Mouse (Mus musculus): ENCODE results near the gene Kpna6. TPM values are rescaled to one million over a fixed set of nuclear protein-coding genes. Genes with fewer than 3 reads are reported as not detected.
A peak's percentile ranks its signal among the peaks of the same experiment; 100 is the strongest.

Kpna6 gene
- polyA plus RNA-seq, 1 experiment from 2014 or later: 14.7 TPM

DNA sequence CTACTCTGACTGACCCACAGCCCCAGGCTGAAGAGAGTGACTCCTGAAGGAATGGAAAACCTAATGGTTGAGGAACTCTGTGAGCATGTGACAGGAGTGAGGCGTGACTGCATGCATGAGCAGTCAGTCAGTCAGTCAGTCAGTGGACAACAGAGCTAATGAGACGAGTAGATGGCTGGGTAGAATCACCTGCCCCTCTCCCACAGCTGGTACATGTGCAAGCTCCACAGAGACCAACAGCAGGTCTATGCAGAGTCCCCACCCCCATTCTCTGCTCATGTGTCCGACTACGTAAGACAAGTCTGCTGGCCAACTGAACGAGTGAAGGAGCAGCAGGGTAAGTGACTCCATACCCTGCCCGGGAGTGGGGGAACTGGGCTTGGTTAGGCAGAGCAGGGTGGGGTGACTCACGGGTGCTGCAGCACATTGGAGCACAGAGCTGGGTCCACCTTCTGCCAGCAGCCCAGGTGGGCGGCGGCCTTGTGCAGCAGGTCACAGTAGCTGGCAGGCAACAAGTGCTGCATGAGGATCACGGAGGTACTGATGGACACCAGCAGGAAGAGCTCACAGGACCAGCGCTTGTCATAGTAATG is 11.4 kb upstream of the Kpna6 start:
- H3K4me1 ChIP-seq: no peaks in the 10 kb centered on the region
- no peaks in the 10 kb centered on the region for H3K27me3 ChIP-seq (ENCODE audit: low read depth, poor library complexity, severe bottlenecking)
- no peak overlapping the region for H3K27ac ChIP-seq (replicated peaks)
- peaks cover 94% of the 10 kb centered on the region for H3K36me3 ChIP-seq
- DNase-seq (ENCODE audit: low spot score): no peak
- no peaks in the 10 kb centered on the region for H3K9me3 ChIP-seq (replicated peaks)
- H3K4me3 ChIP-seq: no peak overlapping the region; the same call in 1 of the 2 replicates
- 93% methylated on average over 11 of the region's 11 CpGs for WGBS

- Histone ChIP-seq H3K27me3 (ENCODE audit: low read depth, poor library complexity, severe bottlenecking) (no peaks in the 10 kb centered on the region), H3K4me3 (no peak overlapping the region), H3K9me3 (replicated peaks) (no peaks in the 10 kb centered on the region), H3K4me1 (no peaks in the 10 kb centered on the region), H3K36me3 (peaks cover 96% of the 10 kb centered on the region), H3K27ac (replicated peaks) (no peak overlapping the region)
- DNase-seq (ENCODE audit: low spot score): no peak
- WGBS: 94% methylated on average over 11 of the region's 11 CpGs
Observed at GRCm38 (mm10) chr4:129681837-129682236, 9.3 kb upstream of the Kpna6 start.

GRCm38 (mm10) chr4:129672878-129673449 is 397 bp upstream of the Kpna6 start:
- 12% methylated on average over 10 of the region's 10 CpGs for WGBS
- Histone ChIP-seq H3K4me1 (peaks cover 23% of the 10 kb centered on the region), H3K4me3 (peak overlapping the region; percentile 93)

GRCm38 (mm10) chr4:129671491-129672082 is 980 bp downstream of the Kpna6 start:
- Histone ChIP-seq H3K27me3 (ENCODE audit: low read depth, poor library complexity, severe bottlenecking) (no peaks in the 10 kb centered on the region), H3K4me3 (peak overlapping the region; percentile 93), H3K36me3 (peaks cover 23% of the 10 kb centered on the region), H3K4me1 (peaks cover 23% of the 10 kb centered on the region), H3K27ac (replicated peaks) (peak overlapping the region; percentile 93), H3K9me3 (replicated peaks) (no peaks in the 10 kb centered on the region)
- peak; percentile 46 for DNase-seq (ENCODE audit: low spot score)
- WGBS: 11% methylated on average over 12 of the region's 12 CpGs

More at GRCm38 (mm10) chr4:129672878-129673449, 397 bp upstream of the Kpna6 start:
- Histone ChIP-seq H3K27me3 (ENCODE audit: low read depth, poor library complexity, severe bottlenecking) (no peaks in the 10 kb centered on the region), H3K27ac (replicated peaks) (peak overlapping the region; percentile 93), H3K36me3 (peaks cover 29% of the 10 kb centered on the region), H3K9me3 (replicated peaks) (no peaks in the 10 kb centered on the region)
- no peak for DNase-seq (ENCODE audit: low spot score)

GRCm38 (mm10) chr4:129662255-129662813 is 10.2 kb downstream of the Kpna6 start:
- H3K27ac ChIP-seq (replicated peaks): no peak overlapping the region
- no peaks in the 10 kb centered on the region for H3K4me1 ChIP-seq
- 91% methylated on average over 3 of the region's 3 CpGs for WGBS
- no peak for DNase-seq (ENCODE audit: low spot score)
- peaks cover 80% of the 10 kb centered on the region for H3K36me3 ChIP-seq
- no peaks in the 10 kb centered on the region for H3K9me3 ChIP-seq (replicated peaks)
- no peaks in the 10 kb centered on the region for H3K27me3 ChIP-seq (ENCODE audit: low read depth, poor library complexity, severe bottlenecking)
- no peak overlapping the region for H3K4me3 ChIP-seq

DNA sequence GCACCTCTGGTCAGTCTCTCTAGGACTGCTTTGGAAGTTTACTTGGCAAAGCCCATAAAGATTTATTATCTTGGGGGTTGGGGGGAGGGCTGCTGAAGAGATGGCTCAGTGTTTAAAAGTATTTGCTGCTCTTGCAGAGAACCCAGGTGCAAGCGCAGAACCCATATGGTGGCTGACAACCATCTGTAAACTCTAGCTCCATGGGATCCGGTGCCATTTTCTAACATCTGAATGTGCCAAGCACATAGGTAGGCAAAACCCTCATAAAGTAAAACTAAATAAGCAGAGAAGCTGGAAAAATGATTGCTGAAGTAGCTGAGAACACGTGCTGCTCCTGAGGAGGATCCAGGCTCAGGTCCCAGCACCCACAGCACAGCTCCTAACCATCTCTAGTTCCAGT is 11.0 kb downstream of the Kpna6 start:
- H3K4me1 ChIP-seq: no peaks in the 10 kb centered on the region
- H3K36me3 ChIP-seq: peaks cover 81% of the 10 kb centered on the region
- H3K4me3 ChIP-seq: no peak overlapping the region
- no peaks in the 10 kb centered on the region for H3K27me3 ChIP-seq (ENCODE audit: low read depth, poor library complexity, severe bottlenecking)
- no peak for DNase-seq (ENCODE audit: low spot score)
- 95% methylated on average over 3 of the region's 3 CpGs for WGBS
- H3K27ac ChIP-seq (replicated peaks): no peak overlapping the region
- no peaks in the 10 kb centered on the region for H3K9me3 ChIP-seq (replicated peaks)

DNA sequence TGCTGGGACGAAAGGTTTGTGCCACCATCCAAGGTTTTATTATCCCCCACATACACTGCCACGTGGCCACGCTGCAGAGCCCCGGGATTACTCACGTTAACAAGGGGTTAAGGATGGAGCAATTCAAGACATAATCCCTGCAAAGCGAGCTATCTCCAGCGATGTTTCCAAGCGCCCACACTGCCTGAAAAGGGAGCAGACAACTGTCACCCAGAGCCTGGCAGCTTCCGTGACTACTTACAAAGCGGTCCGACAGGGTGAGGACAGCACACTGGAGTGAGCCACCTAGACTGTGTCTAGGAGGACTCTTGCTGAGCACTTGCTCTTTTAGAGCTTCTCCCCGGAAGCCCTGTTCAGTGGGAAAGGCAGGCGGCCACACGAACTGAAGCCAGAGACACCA is 17.8 kb downstream of the Kpna6 start:
- Histone ChIP-seq H3K27ac (replicated peaks) (no peak overlapping the region), H3K4me3 (no peak overlapping the region), H3K36me3 (peaks cover 97% of the 10 kb centered on the region), H3K4me1 (no peaks in the 10 kb centered on the region), H3K9me3 (replicated peaks) (no peaks in the 10 kb centered on the region), H3K27me3 (ENCODE audit: low read depth, poor library complexity, severe bottlenecking) (no peaks in the 10 kb centered on the region)
- DNase-seq (ENCODE audit: low spot score): no peak
- 93% methylated on average over 14 of the region's 14 CpGs for WGBS

DNA sequence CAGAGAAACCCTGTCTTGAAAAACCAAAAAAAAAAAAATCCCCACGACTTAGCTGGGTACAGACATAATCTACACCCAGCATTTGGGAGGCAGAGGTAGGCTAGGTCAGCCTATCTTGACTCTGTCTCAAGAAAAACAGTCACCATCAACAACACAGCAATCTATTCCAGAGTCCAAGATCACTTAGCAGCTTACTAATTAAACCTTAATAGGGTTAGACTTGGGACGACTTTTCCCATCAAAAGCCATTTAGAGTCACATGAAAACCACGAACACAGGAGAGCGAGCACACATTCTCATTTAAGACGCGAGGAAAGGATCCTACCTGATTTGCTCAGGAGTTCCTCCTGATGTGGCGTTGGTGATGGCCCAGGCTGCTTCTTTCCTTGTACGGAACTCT is 22.2 kb downstream of the Kpna6 start:
- 95% methylated on average over 8 of the region's 8 CpGs for WGBS
- Histone ChIP-seq H3K36me3 (peaks cover 100% of the 10 kb centered on the region), H3K4me1 (no peaks in the 10 kb centered on the region)

DNA sequence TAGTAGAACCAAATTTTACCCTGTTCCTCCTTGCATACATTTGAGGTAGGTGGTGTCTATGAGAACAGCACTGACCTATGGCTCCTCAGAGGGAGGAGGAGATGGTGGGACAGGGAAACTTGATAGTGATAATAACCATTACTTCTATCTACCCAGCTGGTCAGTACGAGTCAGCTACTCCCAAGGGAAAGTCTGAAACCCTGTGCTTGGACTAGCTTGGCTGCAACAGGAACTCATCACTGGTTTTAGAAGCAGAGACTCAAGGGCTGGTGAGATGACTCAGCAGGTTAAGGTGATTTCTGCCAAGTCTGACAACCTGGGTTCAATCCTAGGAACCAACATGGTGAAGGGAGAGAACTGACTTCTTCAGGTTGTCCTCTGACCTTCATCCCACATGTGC is 23.9 kb downstream of the Kpna6 start:
- H3K36me3 ChIP-seq: peaks cover 98% of the 10 kb centered on the region
- 81% methylated on average over 1 of the region's 1 CpGs for WGBS
- H3K27ac ChIP-seq (replicated peaks): no peak overlapping the region
- H3K27me3 ChIP-seq (ENCODE audit: low read depth, poor library complexity, severe bottlenecking): no peaks in the 10 kb centered on the region
- H3K9me3 ChIP-seq (replicated peaks): no peaks in the 10 kb centered on the region
- H3K4me1 ChIP-seq: no peaks in the 10 kb centered on the region
- DNase-seq (ENCODE audit: low spot score): no peak
- no peak overlapping the region for H3K4me3 ChIP-seq

More for the DNA sequence above, 22.2 kb downstream of the Kpna6 start:
- no peak overlapping the region for H3K27ac ChIP-seq (replicated peaks)
- no peaks in the 10 kb centered on the region for H3K27me3 ChIP-seq (ENCODE audit: low read depth, poor library complexity, severe bottlenecking)
- DNase-seq (ENCODE audit: low spot score): no peak
- no peak overlapping the region for H3K4me3 ChIP-seq
- no peaks in the 10 kb centered on the region for H3K9me3 ChIP-seq (replicated peaks)

DNA sequence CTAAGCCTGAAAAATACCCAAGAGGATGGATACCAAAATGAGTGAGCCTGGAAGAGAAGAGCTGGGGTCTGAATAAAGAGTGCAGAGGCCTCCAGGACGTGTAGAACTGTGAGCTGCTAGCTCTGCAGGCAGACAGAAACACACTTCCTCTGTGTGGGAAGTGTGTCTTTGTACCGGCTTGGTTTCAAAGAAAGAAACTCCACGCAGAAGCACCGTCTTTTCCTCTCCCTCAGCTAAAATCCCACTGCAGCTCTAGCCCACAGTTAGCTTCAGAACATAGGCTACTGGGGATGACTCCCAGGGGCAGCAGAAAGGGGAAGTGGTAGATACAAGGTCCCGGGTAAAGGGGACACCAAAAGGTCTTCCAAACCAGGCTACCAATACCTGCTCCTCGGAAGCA is 27.4 kb downstream of the Kpna6 start:
- 87% methylated on average over 6 of the region's 6 CpGs for WGBS
- Histone ChIP-seq H3K9me3 (replicated peaks) (no peaks in the 10 kb centered on the region), H3K4me1 (peaks cover 7% of the 10 kb centered on the region), H3K36me3 (peaks cover 63% of the 10 kb centered on the region), H3K27ac (replicated peaks) (no peak overlapping the region), H3K4me3 (no peak overlapping the region), H3K27me3 (ENCODE audit: low read depth, poor library complexity, severe bottlenecking) (no peaks in the 10 kb centered on the region)
- no peak for DNase-seq (ENCODE audit: low spot score)

DNA sequence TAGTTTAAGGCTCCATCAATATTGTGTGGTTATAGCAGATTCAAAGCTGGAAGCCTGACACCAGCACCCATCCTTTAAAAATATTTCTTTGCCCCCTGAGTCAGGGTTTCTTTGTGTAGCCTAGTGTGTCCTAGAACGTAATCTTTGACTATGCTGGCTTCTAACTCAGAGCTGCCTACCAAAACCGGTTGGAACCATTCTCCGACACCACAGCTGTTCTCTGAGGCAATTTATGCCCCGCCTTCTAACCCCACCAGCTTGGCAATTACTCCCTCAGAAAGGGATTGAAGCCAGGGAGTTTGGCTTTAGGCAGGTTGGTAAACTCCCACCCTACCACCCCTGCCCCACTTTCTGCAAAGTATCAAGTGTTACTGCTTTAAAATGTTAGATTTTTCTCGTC is 30.8 kb downstream of the Kpna6 start:
- peak overlapping the region; percentile 83 for H3K4me3 ChIP-seq
- no peaks in the 10 kb centered on the region for H3K9me3 ChIP-seq (replicated peaks)
- H3K27me3 ChIP-seq (ENCODE audit: low read depth, poor library complexity, severe bottlenecking): no peaks in the 10 kb centered on the region
- 64% methylated on average over 5 of the region's 5 CpGs for WGBS
- H3K4me1 ChIP-seq: peaks cover 28% of the 10 kb centered on the region
- H3K27ac ChIP-seq (replicated peaks): peak overlapping the region; percentile 93
- DNase-seq (ENCODE audit: low spot score): no peak
- peaks cover 59% of the 10 kb centered on the region for H3K36me3 ChIP-seq

DNA sequence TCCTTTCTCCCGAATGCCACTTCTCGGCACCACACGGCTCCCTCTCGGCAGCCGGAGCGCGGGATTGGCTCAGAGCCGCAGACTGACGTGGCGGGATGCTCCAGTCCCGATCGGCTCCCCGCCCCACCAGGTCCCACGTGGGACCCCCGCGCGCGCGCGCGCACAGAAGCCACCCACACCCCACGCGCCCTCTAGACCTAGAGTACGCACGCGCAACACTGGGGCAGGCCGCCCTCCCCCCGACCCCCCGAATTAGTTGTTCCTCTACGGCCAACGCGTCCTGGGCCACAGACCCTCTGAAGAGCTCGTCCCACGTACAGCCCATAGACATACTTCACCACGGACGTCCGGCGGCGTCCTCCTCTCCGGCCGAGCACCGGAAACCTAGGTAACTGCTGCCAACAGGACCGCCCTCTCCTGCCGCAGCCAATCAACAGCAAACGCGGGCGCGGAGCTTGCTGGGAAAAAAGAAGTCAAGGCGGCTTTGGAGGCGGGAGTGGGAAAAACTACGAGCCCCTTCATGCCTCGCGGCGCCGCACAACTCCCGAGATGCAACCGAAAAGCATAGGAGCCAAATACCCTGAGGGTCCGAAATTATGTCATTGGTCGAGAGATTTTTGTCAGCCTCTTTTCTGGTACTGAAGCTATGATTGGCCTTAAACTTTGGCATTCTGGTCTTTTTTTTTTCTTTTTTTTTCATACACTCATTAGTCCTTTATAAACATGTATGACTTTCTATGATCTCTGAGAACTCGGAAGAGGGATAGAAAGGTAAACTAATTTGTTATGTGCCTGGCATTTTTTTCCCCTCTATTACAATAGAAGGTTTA is 31.7 kb downstream of the Kpna6 start, which contains the start of gene Txlna:
Gene Txlna (minus strand): TSS at position 428 of the 830 bp plus-strand sequence.
- under 1% methylated on average over 60 of the region's 60 CpGs for WGBS
- peaks cover 59% of the 10 kb centered on the region for H3K36me3 ChIP-seq

More for the DNA sequence above, 31.7 kb downstream of the Kpna6 start, which contains the start of gene Txlna:
- Histone ChIP-seq H3K4me3 (peak within 1 kb of the TSS; percentile 83), H3K27me3 (ENCODE audit: low read depth, poor library complexity, severe bottlenecking) (no peaks in the 10 kb centered on the region), H3K4me1 (peaks cover 28% of the 10 kb centered on the region), H3K27ac (replicated peaks) (peak within 1 kb of the TSS; percentile 93), H3K9me3 (replicated peaks) (no peaks in the 10 kb centered on the region)
- peak; percentile 99 for DNase-seq (ENCODE audit: low spot score)
